Mouse (Mus musculus) heart, adult 2 months (tissue): ENCODE data around the gene Cfap100.

Experiments
- EP300 ChIP-seq: fragments of 200-500 bp; IDR thresholded peaks from 2 replicates; pipeline ENCODE4 v1.6.1; 2011; ENCODE audit warnings: low read depth, low read length, control low read depth; ENCODE audit not compliant: insufficient read depth
- POLR2A ChIP-seq: fragments of 200-500 bp; IDR thresholded peaks from 2 replicates; pipeline ENCODE4 v1.6.1; 2011; ENCODE audit warnings: mild to moderate bottlenecking, low read depth, low read length, control low read depth; ENCODE audit not compliant: insufficient read depth

- no peak for TF ChIP-seq EP300
- TF ChIP-seq POLR2A = no peak
These were observed 32.6 kb upstream of the Cfap100 start for GRCm38 (mm10) chr6:90461181-90461580.
